Mouse (Mus musculus): ENCODE data around the gene Uba52.

Gene Uba52

DNA sequence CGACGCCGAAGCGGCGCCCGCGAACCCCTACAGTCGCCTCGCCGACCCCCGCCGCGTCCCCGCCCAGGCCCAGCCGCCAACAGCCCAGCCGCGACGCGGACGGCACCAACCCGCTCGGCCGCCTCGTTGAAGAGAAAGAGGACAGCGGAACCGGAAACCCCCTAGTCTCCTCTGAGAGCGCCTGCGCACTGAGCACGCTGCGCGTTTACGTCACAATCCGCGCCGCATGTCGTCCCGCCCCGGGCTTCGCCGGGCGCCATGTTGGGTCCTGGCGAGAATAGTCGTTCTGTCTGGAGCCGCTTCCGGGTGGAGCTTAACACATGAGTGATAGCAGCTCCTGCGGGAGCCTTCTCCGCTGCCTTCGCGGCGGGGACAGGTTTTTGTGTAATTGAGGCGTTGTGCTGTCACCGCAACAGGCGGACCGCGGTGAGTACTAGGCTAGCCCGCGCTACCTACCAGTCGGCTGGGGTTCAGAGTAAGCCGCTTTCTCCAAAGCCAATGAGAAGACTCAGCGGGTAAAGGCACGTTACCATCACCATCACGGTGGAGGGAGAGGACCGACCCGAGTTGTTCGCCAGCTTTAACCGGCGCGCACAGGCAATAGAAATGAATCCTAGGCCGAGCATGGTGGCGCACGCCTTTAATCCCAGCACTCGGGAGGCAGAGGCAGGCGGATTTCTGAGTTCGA is at the start of gene Uba52:
Gene Uba52 (minus strand): TSS at position 574 of the 688 bp plus-strand sequence.
- DNase-seq (ENCODE audit: low spot score): peak; percentile 95

DNA sequence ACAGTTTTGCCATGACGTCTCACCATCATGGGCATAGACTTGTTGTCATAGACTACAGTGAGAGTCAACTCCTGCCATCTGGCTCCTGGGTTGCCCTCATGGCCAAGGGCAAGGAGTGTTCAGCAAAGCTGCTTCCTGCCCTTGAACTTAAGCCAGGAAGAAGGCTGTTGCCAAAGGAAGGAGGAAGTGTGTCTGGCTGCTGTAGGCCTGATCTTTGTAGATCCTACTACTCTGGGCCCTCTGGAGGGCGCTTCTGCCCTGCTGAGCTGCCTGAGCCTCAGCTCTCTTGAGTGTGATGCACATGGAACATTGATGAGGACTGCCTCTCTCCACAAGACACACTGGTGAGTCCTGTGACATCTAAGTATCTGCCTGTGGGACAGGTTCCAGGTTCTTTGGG is 49.5 kb upstream of the Uba52 start:
- DNase-seq (ENCODE audit: low spot score): no peak

GRCm38 (mm10) chr8:70558983-70559382 is 48.4 kb upstream of the Uba52 start:
- DNase-seq (ENCODE audit: low spot score): no peak

- no peak for DNase-seq (ENCODE audit: low spot score)
Observed at GRCm38 (mm10) chr8:70558334-70558733, 47.7 kb upstream of the Uba52 start.

GRCm38 (mm10) chr8:70555079-70555747 is 44.6 kb upstream of the Uba52 start:
- no peak for DNase-seq (ENCODE audit: low spot score)

GRCm38 (mm10) chr8:70553740-70554139 is 43.1 kb upstream of the Uba52 start:
- no peak for DNase-seq (ENCODE audit: low spot score)

GRCm38 (mm10) chr8:70552836-70553235 is 42.2 kb upstream of the Uba52 start:
- DNase-seq (ENCODE audit: low spot score): no peak

GRCm38 (mm10) chr8:70551558-70552161 is 41.1 kb upstream of the Uba52 start:
- DNase-seq (ENCODE audit: low spot score): no peak

DNA sequence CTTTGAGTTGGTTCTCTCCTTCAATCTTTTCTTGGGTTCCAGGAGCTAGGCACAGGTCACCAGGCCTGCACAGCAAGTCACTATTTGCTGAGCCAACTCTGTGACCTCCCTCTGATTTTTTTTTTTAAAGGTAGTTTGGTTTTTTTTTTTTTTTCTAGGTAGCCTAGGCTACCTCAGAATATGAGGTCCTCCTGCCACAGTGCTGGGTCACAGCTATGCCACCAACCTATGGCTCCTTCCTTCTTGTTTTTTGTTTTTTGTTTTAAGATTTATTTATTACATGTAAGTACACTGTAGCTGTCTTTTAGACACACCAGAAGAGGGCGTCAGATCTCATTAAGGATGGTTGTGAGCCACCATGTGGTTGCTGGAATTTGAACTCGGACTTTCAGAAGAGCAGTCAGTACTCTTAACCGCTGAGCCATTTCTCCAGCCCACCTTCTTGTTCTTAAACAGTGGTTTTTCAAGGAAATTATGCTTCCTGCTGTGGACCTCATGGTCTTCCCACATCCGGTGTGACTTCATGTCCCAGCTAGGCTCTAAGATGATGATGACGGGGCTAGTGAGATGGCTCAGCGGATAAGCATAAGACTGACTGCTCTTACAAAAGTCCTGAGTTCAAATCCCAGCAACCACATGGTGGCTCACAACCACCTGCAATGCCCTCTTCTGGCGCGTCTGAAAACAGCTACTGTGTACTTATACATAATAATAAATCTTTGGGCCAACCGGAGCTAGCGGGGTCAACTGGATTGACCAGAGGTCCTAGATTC is 39.0 kb upstream of the Uba52 start:
- DNase-seq (ENCODE audit: low spot score): no peak

- no peak for DNase-seq (ENCODE audit: low spot score)
Observed at GRCm38 (mm10) chr8:70547762-70548161, 37.2 kb upstream of the Uba52 start.

DNA sequence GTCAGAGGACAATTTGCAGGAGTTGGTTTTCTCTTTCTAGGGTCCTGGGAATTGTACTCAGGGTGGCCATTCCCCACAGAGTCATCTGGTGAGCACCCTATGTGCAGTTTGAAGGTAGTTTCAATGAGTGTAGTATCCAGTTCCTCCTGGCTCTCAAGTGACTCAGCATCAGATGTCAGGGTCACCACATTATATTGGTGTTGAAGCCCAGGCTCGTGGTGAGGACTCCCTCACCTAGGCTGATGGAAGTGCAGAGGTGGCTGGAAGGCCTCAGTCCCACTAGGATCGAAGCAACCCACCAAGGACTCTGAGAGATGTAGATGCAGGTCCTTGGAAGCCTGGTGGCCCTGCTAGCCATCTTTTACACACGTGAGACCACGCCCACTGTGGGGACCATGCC is 35.8 kb upstream of the Uba52 start:
- no peak for DNase-seq (ENCODE audit: low spot score)

DNA sequence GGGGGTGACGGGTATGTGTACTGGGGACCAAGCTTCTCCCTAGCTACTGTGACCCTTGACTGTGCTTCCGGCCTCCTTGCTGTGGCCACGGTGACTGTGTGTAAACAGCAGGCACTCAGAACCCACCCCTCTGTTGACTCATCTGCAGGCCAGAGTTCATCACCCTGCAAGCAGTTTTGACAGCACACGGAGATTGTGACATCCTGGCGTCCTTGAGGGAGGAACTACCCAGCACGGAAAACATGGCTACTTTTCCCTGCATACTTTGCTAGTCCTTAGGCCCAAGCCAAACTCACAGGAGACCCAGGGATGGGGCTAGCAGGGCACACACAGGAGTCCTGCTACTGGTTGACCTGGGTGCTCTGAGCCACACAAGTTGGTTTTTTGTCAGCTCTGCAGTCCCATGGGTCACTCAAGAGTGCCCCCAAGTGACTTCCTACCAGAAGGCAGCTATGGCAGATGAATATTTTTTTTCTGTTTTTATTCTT is 33.6 kb upstream of the Uba52 start:
- DNase-seq (ENCODE audit: low spot score): no peak

DNA sequence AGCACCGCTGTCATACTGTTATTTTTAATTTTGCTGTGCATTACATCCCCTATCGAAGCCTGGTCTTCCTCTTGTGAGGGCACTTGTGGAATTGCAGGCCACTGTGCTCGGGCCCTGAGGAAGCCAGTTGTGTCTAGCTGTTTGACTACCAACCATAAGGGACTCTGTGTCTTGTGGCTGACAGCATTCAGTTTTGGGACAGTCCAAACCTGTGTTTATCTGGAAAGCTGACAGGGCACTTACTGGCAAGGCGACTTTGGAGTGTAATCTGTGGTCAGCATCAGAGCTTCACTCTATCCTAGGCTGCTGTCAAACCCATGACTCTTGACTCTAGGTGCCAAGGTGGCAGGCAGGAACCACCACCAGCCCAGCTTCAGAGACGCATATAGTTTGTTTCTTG is 30.5 kb upstream of the Uba52 start:
- DNase-seq (ENCODE audit: low spot score): no peak

- DNase-seq (ENCODE audit: low spot score): no peak
Observed at GRCm38 (mm10) chr8:70540507-70541071, 30.0 kb upstream of the Uba52 start.

DNA sequence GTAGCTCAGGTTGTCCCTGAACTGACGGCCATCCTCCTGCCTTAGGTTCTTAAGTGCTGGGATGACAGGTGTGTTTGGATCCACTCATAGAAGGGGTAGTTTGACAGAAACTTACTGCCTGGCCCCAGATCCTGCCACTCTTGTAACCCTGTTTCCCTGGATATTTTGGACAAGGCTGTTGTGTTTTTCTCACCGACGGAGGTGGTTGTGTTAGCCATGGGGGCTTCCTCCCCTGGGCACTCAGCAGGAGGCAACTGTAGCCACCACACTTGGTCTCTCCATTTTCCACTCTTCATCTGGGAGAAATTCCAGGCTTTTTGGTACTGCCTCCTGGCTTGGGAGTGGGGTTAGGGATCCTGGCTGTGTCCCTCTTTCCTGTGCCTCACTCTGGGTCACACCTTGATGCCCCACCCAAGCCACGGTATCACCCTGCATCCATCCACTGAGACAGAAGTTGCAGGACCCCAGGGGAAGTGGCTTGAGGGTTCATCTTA is 29.5 kb upstream of the Uba52 start:
- no peak for DNase-seq (ENCODE audit: low spot score)

DNA sequence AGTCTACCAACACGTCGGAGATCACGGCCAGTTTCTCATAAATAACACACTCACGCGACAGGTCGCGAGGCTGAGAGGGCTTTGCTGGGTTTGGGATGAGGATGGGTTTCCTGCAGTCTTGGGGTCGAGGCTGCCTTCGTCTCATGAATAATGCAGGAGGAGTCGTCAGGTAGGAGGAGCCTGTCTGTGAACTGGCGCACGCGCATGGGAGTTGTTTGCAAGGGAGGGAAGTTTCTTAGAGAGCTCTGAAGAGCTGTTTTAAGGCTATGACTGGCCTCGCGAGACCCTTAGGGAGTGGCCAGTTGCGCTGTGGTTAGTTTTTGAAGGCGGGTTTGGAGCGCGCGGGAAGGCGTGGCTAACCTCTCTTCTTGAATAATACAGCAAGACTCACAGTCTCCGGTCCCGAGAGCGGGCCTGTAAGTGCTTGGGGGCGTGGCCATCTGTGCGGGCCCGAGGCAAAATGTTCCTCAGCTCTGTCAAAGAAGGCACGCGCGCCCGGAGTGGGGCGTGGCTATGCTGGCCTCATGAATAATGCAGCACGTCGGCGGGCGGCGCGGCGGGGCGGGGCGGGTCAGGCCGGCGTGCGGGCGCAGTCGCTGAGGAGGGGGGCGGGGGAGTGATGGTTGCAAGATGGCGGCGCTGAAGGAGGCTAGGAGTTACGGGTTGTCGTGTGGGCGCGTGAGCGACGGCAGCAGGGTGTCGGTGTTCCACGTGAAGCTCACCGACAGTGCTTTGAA is 28.6 kb upstream of the Uba52 start, which contains the start of gene Ell:
Gene Ell (plus strand): TSS at position 381 of the 737 bp plus-strand sequence.
- DNase-seq (ENCODE audit: low spot score): peak; percentile 99

DNA sequence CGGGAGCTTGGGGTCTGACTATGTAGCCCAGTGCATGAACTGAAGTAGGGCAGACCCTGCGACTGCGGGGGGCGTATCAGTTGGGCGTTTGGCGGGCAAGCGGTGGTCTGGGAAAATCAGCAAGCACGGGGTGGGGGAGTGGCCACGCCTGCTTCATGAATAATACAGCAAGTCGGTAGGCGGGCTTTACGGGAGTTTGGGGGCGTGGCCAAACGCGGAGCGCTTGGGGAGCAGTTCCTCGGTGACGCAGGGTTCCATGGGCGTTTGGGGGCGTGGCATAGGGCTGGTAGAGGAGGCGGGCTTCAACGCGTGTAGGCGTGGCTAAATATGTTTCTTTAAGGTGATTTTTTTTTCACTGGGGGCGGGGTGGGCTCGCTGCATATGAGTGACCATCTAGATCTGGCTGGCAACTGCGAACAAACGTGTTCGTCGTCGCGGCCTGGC is 28.1 kb upstream of the Uba52 start:
- peak; percentile 99 for DNase-seq (ENCODE audit: low spot score)

DNA sequence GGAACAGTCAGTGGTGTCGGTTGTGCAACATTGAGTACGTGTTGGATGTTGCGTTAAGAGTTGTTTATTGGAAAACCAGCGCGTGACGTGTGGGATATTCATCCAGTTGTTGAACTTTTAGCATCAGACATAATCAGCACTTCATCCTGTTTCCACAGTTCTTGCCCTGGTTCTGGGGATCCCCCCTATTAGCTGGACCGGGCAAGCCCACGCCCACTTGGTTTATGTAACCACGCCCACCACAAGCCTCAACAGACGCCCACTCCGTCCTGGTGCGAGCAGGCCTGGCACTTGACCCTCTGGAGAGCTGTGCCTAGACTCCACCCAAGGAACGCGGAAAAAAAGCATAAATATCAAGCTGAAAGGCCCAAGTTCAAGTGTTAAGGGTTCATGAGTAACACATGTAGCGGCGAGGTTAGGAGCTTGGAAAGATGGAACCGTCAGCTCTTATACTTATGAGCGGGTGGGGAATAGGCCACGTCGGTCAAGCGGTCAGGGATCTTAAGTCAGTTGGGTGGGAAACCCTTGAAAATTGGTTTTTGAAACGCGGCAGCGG is 27.5 kb upstream of the Uba52 start:
- DNase-seq (ENCODE audit: low spot score): no peak

- DNase-seq (ENCODE audit: low spot score): no peak
Observed at GRCm38 (mm10) chr8:70535701-70536100, 25.1 kb upstream of the Uba52 start.

- no peak for DNase-seq (ENCODE audit: low spot score)
Observed at GRCm38 (mm10) chr8:70535221-70535620, 24.6 kb upstream of the Uba52 start.

DNA sequence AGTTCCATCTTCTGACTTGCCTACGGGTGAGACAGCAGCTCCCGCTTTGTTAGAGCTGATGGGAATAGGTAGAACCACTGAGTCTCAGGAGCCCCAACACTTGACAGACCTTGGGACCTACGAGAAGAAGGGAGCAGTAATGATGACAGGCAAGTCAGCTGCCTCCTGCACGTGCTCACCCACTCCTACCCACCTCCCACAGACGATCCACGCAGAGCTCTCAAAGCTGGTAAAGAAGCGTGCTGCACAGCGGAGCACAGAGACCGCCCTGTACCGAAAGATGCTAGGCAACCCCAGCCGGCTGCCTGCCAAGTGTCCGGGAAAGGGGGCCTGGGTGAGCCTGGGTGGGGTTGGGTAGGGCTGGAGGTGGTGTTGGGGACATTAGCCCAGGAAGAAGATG is 23.7 kb upstream of the Uba52 start:
- DNase-seq (ENCODE audit: low spot score): peak; percentile 51
